Mouse (Mus musculus) ES-E14 (cell line): ENCODE data around the gene Plekhg2. TPM values are rescaled to one million over a fixed set of nuclear protein-coding genes. Genes with fewer than 3 reads are reported as not detected.

Source experiments
- DNase-seq: peaks from one replicate; pipeline ENCODE4 v3.0.0-alpha.2; 2013; ENCODE audit warnings: low read depth, low spot score
- H3K27ac ChIP-seq: 2 replicates; pipeline ENCODE4 v1.5.1; 2012; ENCODE audit warnings: low read depth, mild to moderate bottlenecking, low read length, moderate library complexity, mixed read lengths; ENCODE audit not compliant: poor library complexity, insufficient read depth, severe bottlenecking
- H3K36me3 ChIP-seq: 2 replicates; pipeline ENCODE4 v1.6.1; 2012; ENCODE audit warnings: mild to moderate bottlenecking, low read length, moderate library complexity, mixed read lengths; ENCODE audit not compliant: control insufficient read depth, poor library complexity, insufficient read depth, severe bottlenecking
- H3K4me1 ChIP-seq, 2 experiments: fragments of 150-350 bp in 1 of 2; sonication (generic) in 1 of 2; 2 replicates each; pipeline ENCODE4 v1.6.1; 2012; ENCODE audit warnings: low read length in 2 of 2, mild to moderate bottlenecking in 1 of 2, mixed read lengths in 1 of 2; ENCODE audit not compliant: control insufficient read depth in 2 of 2, insufficient read depth in 2 of 2, poor library complexity in 1 of 2
- H3K4me3 ChIP-seq, 2 experiments: fragments of 150-350 bp in 1 of 2; sonication (generic) in 1 of 2; 2 replicates each; pipeline ENCODE4 v1.5.1; 2012; ENCODE audit warnings: low read length in 2 of 2, low read depth in 1 of 2, mild to moderate bottlenecking in 1 of 2, mixed read lengths in 1 of 2; ENCODE audit not compliant: insufficient read depth in 1 of 2, poor library complexity in 1 of 2, severe bottlenecking in 1 of 2
- H3K9ac ChIP-seq: 2 replicates; pipeline ENCODE4 v1.6.1; 2012; ENCODE audit warnings: low read depth, mild to moderate bottlenecking, low read length, mixed read lengths; ENCODE audit not compliant: poor library complexity, insufficient read depth, severe bottlenecking
- H3K9me3 ChIP-seq: fragments of 150-350 bp; sonication (generic); 2 replicates; pipeline ENCODE4 v1.6.1; 2012; ENCODE audit warnings: low read depth, mild to moderate bottlenecking, low read length; ENCODE audit not compliant: control insufficient read depth, insufficient read depth
- CHD2 ChIP-seq: IDR thresholded peaks from 2 replicates; pipeline ENCODE4 v1.6.1; 2014; ENCODE audit warnings: mild to moderate bottlenecking, low read depth, low read length, inconsistent platforms
- HCFC1 ChIP-seq: IDR thresholded peaks from 2 replicates; pipeline ENCODE4 v1.6.1; 2012; ENCODE audit warnings: low read length, inconsistent platforms, borderline replicate concordance; ENCODE audit not compliant: insufficient read depth
- MAFK ChIP-seq: IDR thresholded peaks from 2 replicates; pipeline ENCODE4 v1.6.1; 2014; ENCODE audit warnings: mild to moderate bottlenecking, low read depth, low read length, inconsistent platforms; ENCODE audit not compliant: insufficient read depth
- ZC3H11A ChIP-seq: IDR thresholded peaks from 2 replicates; pipeline ENCODE4 v1.6.1; 2012; ENCODE audit warnings: low read depth, mild to moderate bottlenecking, inconsistent platforms, low read length, borderline replicate concordance
- ZNF384 ChIP-seq: IDR thresholded peaks from 2 replicates; pipeline ENCODE4 v1.6.1; 2012; ENCODE audit warnings: low read depth, low read length, inconsistent platforms
- in situ Hi-C, 2 experiments: fragments of 600-800 bp; cut with MboI; formaldehyde crosslinking; loops; one replicate each; pipeline ENCODE4 v1.15.1; 2025; ENCODE audit warnings: low sequenced_read_pairs in 2 of 2, inconsistent platforms in 1 of 2; ENCODE audit not compliant: unreplicated experiment in 2 of 2
- total RNA-seq: library from RNA; depleted of rRNA; stranded (reverse); fragments of 300-350 nt; gene quantifications from 2 replicates; pipeline ENCODE4 v1.2.3, GENCODE M21; 2012

The Plekhg2 gene
- total RNA-seq, 1 experiment: 15.0 TPM

DNA sequence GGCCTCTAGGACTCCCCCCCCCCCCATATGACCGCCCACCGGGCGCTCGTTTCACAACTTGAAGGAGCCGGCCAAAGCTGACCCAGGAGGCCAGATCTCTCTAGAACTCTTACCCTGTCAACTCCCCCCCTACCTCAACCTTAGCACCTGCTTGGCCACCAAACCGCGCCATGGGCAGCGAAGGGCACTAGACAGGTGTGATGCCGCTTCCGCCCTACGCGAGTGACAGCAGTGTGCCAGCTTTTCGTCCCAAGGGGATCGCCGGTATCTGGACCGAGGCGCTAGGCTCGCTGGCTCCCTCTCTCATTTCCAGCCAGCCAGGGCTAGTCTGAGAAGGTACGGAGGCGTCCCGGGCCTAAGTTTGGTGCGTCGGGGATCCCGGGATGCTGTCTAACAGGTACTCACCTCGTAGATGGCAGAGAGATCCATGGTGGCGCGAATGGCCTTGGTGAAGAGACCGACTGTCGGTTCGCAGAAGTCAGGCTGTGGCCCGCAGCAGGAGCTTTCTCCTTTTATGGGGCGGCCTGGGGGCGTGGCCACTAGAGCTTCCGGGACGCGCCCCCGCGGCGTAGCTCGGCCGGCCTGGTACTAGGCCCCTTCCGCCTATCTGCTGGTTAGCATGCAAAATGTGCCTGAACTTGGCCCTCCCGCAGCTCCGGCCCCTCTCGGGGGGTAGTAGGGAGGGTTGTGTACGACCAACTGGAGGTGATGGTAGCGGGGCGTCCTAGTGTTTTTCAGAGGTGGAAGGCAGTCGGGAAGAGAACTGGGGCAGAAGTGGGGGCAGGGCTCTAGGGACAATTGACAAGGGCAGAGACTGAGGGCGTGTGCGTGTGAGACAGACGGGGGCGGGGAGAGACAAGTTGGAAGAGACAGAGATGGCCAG lies 6.6 kb upstream of the Plekhg2 start:
- no peaks in the 10 kb centered on the region for H3K9me3 ChIP-seq
- H3K27ac ChIP-seq: peak overlapping the region; percentile 73
- TF ChIP-seq MAFK (no peak), CHD2 (peak; percentile 70; the same call in 1 of the 2 replicates), HCFC1 (peak; percentile 62; the same call in 1 of the 2 replicates)
- in situ Hi-C loops: no loop called here
- peak overlapping the region; percentile 85 for H3K9ac ChIP-seq
- DNase-seq: peak; percentile 87
- peak overlapping the region; percentile 76 to 87 for H3K4me3 ChIP-seq
- H3K36me3 ChIP-seq: peaks cover 10% of the 10 kb centered on the region
- peaks cover 15 to 22% of the 10 kb centered on the region in 2 experiments; a peak in 3 of 4 replicates for H3K4me1 ChIP-seq

- in situ Hi-C loops: no loop called here
- H3K4me1 ChIP-seq: peaks cover 15 to 20% of the 10 kb centered on the region in 2 experiments; a peak in 3 of 4 replicates
- TF ChIP-seq ZNF384 (no peak), MAFK (no peak), HCFC1 (no peak), ZC3H11A (no peak), CHD2 (no peak)
- peaks cover 10% of the 10 kb centered on the region for H3K36me3 ChIP-seq
- DNase-seq: no peak
- H3K9me3 ChIP-seq: no peaks in the 10 kb centered on the region
- H3K4me3 ChIP-seq: peak overlapping the region; percentile 76 to 87
- H3K27ac ChIP-seq: peak overlapping the region; percentile 17; the same call in 1 of the 2 replicates
- H3K9ac ChIP-seq: peak overlapping the region; percentile 85
Observed at GRCm38 (mm10) chr7:28378066-28378690, 5.8 kb upstream of the Plekhg2 start.

DNA sequence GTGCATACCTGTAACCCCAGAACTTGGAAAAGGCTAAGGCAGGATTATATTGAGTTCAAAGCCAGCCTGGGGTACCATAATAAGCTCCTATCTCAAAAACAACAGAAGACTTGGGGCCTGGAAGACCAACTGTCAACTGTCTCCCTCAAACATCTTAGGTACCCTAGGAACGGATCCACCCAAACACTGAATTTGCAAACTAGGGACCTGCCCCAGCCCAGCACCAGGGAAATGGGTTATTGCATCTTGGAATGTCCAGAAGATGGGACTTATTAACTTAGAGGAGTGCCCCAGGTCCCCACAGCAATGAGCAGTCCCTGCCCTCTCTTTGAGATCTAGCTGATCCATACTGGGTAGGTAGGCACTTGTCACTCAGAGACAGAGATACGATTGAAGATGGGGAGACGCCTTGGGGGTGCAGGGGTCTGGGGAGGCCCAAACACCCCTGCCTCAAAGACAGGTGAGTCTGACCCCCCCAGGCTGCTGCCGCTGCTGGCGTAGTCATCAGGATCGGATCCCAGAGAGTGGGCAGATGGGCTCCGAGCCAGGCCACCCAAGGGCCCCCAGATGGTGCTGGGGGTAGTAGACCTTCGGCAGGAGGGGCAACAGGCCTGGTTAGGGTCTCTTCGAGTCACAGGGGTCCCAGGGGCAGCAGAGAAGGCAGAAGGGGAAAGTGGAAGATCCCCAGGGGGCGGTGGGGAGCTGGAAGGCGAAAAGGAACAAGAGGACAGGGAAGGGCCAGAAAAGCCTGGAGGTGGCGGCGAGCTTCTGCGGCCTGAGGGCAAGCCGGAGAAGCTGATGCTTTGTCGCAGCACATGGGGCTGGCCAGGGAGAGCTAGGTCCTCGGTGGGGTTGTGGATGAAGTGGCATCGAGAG lies 5.0 kb upstream of the Plekhg2 start:
- Histone ChIP-seq H3K27ac (peak overlapping the region; percentile 17; the same call in 1 of the 2 replicates), H3K9ac (peak overlapping the region; percentile 85), H3K4me3 (peak overlapping the region; percentile 76 to 87), H3K4me1 (peaks cover 10 to 20% of the 10 kb centered on the region in 2 experiments; a peak in 2 of 4 replicates), H3K36me3 (peaks cover 10% of the 10 kb centered on the region), H3K9me3 (no peaks in the 10 kb centered on the region)
- DNase-seq: no peak
- in situ Hi-C loops: no loop called here
- no peak for TF ChIP-seq HCFC1
- no peak for TF ChIP-seq MAFK
- no peak for TF ChIP-seq ZNF384
- TF ChIP-seq CHD2: no peak
- no peak for TF ChIP-seq ZC3H11A
